Mouse (Mus musculus) layer of hippocampus, adult 8-10 months (tissue): Measurements from ENCODE around the gene Fgfr2. TPM values are rescaled to one million over a fixed set of nuclear protein-coding genes. Genes with fewer than 3 reads are reported as not detected.

ENCODE experiments used
- DNase-seq, 2 experiments: peaks; one replicate each; pipeline ENCODE4 v3.0.0; 2022; ENCODE audit warnings: low spot score in 2 of 2
- total RNA-seq, 4 experiments: library from RNA; stranded (reverse); gene quantifications; 2 replicates each; pipeline ENCODE4 v1.2.4; 2022

The Fgfr2 gene
- total RNA-seq, 4 experiments from 2014 or later: 60.7 to 72.9 (median 65.8) TPM

- no peak for DNase-seq
These were observed 1066.6 kb downstream of the Fgfr2 start for GRCm38 (mm10) chr7:132056565-132056964.

- DNase-seq: no peak
These were observed 1076.5 kb downstream of the Fgfr2 start for GRCm38 (mm10) chr7:132046662-132047061.

- DNase-seq: peak; percentile 26 to 30
These were observed 1091.1 kb downstream of the Fgfr2 start for GRCm38 (mm10) chr7:132031940-132032531.

GRCm38 (mm10) chr7:132026671-132027070 is 1096.5 kb downstream of the Fgfr2 start:
- DNase-seq: no peak

- DNase-seq: no peak
These were observed 1097.6 kb downstream of the Fgfr2 start for GRCm38 (mm10) chr7:132025591-132025990.

- DNase-seq: no peak
These were observed 1107.2 kb downstream of the Fgfr2 start for GRCm38 (mm10) chr7:132015933-132016332.

GRCm38 (mm10) chr7:132015193-132015592 is 1108.0 kb downstream of the Fgfr2 start:
- no peak for DNase-seq

- DNase-seq: no peak
These were observed 1109.2 kb downstream of the Fgfr2 start for GRCm38 (mm10) chr7:132013970-132014369.

- DNase-seq: peak; percentile 34 to 58
These were observed 1110.0 kb downstream of the Fgfr2 start for GRCm38 (mm10) chr7:132012969-132013679.

- DNase-seq: no peak
These were observed 1114.1 kb downstream of the Fgfr2 start for GRCm38 (mm10) chr7:132009002-132009401.

- peak; percentile 33 to 35 for DNase-seq
These were observed 1117.0 kb downstream of the Fgfr2 start for GRCm38 (mm10) chr7:132005996-132006696.

GRCm38 (mm10) chr7:131992873-131993272 is 1130.3 kb downstream of the Fgfr2 start:
- DNase-seq: no peak

GRCm38 (mm10) chr7:131992226-131992625 is 1130.9 kb downstream of the Fgfr2 start:
- DNase-seq: no peak

GRCm38 (mm10) chr7:131989056-131989455 is 1134.1 kb downstream of the Fgfr2 start:
- DNase-seq: no peak

GRCm38 (mm10) chr7:131978609-131979008 is 1144.5 kb downstream of the Fgfr2 start:
- no peak for DNase-seq

- no peak for DNase-seq
These were observed 1147.3 kb downstream of the Fgfr2 start for GRCm38 (mm10) chr7:131975867-131976266.

GRCm38 (mm10) chr7:131970255-131970654 is 1152.9 kb downstream of the Fgfr2 start:
- DNase-seq: no peak

GRCm38 (mm10) chr7:131966916-131967494 is 1156.1 kb downstream of the Fgfr2 start:
- DNase-seq: peak in 1 of 2 experiments; percentile 39

GRCm38 (mm10) chr7:131966023-131966915 is 1156.9 kb downstream of the Fgfr2 start, which contains the start of gene Gpr26:
Gene Gpr26 (plus strand): TSS chr7:131966460.
- peak; percentile 33 to 51 for DNase-seq

GRCm38 (mm10) chr7:131960551-131960950 is 1162.6 kb downstream of the Fgfr2 start:
- no peak for DNase-seq

- DNase-seq: no peak
These were observed 1164.4 kb downstream of the Fgfr2 start for GRCm38 (mm10) chr7:131958705-131959104.
